Mouse (Mus musculus) MEL (cell line): Measurements from ENCODE around the gene Rpp21.

Experiments used
- CTCF ChIP-seq, 3 experiments: IDR thresholded peaks in 2 of 3; conservative IDR thresholded peaks in 1 of 3; 2 replicates each; pipeline ENCODE4 v1.5.1; 2011 to 2012; ENCODE audit warnings: low read length in 3 of 3, low read depth in 2 of 3, mild to moderate bottlenecking in 2 of 3, improper control_type of control experiment in 1 of 3, inconsistent platforms in 1 of 3, mixed read lengths in 1 of 3, moderate library complexity in 1 of 3; ENCODE audit not compliant: control insufficient read depth in 1 of 3, insufficient read depth in 1 of 3, poor library complexity in 1 of 3, severe bottlenecking in 1 of 3
- EP300 ChIP-seq, 2 experiments: IDR thresholded peaks; 2 replicates each; pipeline ENCODE4 v1.6.1; 2011; ENCODE audit warnings: improper control_type of control experiment in 2 of 2, low read length in 2 of 2, low read depth in 1 of 2, mild to moderate bottlenecking in 1 of 2
- KAT2A ChIP-seq: conservative IDR thresholded peaks from 2 replicates; pipeline ENCODE4 v1.6.1; 2012; ENCODE audit warnings: low read depth, low read length, improper control_type of control experiment, inconsistent platforms
- MAZ ChIP-seq: IDR thresholded peaks from 2 replicates; pipeline ENCODE4 v1.6.1; 2012; ENCODE audit warnings: low read depth, mild to moderate bottlenecking, inconsistent platforms, low read length, improper control_type of control experiment
- MEF2A ChIP-seq: IDR thresholded peaks from 2 replicates; pipeline ENCODE4 v1.6.1; 2014; ENCODE audit warnings: low read depth, mild to moderate bottlenecking, inconsistent platforms, low read length, improper control_type of control experiment; ENCODE audit not compliant: poor library complexity, insufficient replicate concordance, severe bottlenecking; ENCODE audit errors: extremely low read depth
- POLR2A ChIP-seq, 2 experiments: IDR thresholded peaks; 2 replicates each; pipeline ENCODE4 v1.6.1; 2011 to 2012; ENCODE audit warnings: low read length in 2 of 2, mild to moderate bottlenecking in 2 of 2, control low read depth in 1 of 2, improper control_type of control experiment in 1 of 2, low read depth in 1 of 2, moderate library complexity in 1 of 2; ENCODE audit not compliant: control insufficient read depth in 1 of 2, insufficient read depth in 1 of 2, poor library complexity in 1 of 2
- POLR2AphosphoS2 ChIP-seq: IDR thresholded peaks from 2 replicates; pipeline ENCODE4 v1.6.1; 2011; ENCODE audit warnings: low read length, improper control_type of control experiment
- RCOR1 ChIP-seq: IDR thresholded peaks from 2 replicates; pipeline ENCODE4 v1.6.1; 2012; ENCODE audit warnings: low read depth, mild to moderate bottlenecking, inconsistent platforms, low read length, improper control_type of control experiment
- UBTF ChIP-seq: IDR thresholded peaks from 2 replicates; pipeline ENCODE4 v1.6.1; 2012; ENCODE audit warnings: low read depth, mild to moderate bottlenecking, inconsistent platforms, low read length, improper control_type of control experiment, moderate library complexity, borderline replicate concordance; ENCODE audit not compliant: insufficient read depth
- ZNF384 ChIP-seq: IDR thresholded peaks from 2 replicates; pipeline ENCODE4 v1.6.1; 2012; ENCODE audit warnings: low read depth, mild to moderate bottlenecking, inconsistent platforms, low read length, improper control_type of control experiment

DNA sequence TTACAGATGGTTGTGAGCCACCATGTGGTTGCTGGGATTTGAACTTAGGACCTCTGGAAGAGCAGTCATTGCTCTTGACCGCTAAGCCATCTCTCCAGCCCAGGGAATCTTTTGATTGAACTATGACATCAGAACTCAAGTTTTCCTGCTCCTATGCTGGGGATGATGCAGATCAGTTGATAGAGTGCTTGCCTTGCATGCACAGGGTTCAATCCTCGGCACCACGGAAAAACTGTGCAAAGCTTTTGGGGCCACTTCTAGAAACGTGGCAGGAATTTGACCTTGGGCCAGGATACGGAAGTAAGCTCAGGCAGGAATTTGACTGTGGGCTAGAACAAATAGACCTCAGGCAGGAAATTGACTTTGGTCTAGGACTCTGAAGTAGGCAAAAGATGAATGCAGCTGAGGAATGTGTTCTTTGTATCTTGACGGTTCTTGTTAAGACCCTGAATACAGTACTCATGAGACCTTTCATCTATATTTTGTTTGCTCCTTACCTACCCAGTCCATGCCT, 4.7 kb downstream of the Rpp21 start:
- TF ChIP-seq KAT2A (no peak), POLR2AphosphoS2 (no peak), UBTF (no peak), CTCF (IDR thresholded peaks at IDR 0.05 in 2 of 3, conservative IDR thresholded peaks at IDR 0.05 in 1 of 3; ENCODE audit: control insufficient read depth in 1 of 3, insufficient read depth in 1 of 3, low read depth in 2 of 3, low read length in 3 of 3, poor library complexity in 1 of 3, severe bottlenecking in 1 of 3) (no peak), EP300 (IDR thresholded peaks at IDR 0.05; ENCODE audit: low read depth in 1 of 2, low read length in 2 of 2) (no peak), POLR2A (IDR thresholded peaks at IDR 0.05; ENCODE audit: control insufficient read depth in 1 of 2, insufficient read depth in 1 of 2, low read depth in 1 of 2, low read length in 2 of 2, poor library complexity in 1 of 2) (no peak), ZNF384 (no peak), RCOR1 (no peak), MAZ (no peak), MEF2A (no peak)
